Mouse (Mus musculus) liver, adult 2 months (tissue): ENCODE measurements at regions not wholly inside any gene's neighbourhood (a gene's known extent, or its start where the extent isn't known, plus 50 kb on each side); places are given as distances from the start of the nearest gene placed in this dataset.

Source experiments
- CTCF ChIP-seq: fragments of 200-500 bp; IDR thresholded peaks from 2 replicates; pipeline ENCODE4 v1.5.1; 2011; ENCODE audit warnings: low read depth, low read length, control low read depth
- POLR2A ChIP-seq: fragments of 200-500 bp; IDR thresholded peaks from 2 replicates; pipeline ENCODE4 v1.6.1; 2011; ENCODE audit warnings: low read length, control low read depth; ENCODE audit not compliant: insufficient read depth; ENCODE audit errors: extremely low read depth

- TF ChIP-seq CTCF (no peak), POLR2A (no peak)
Measured at GRCm38 (mm10) chr1:76535522-76535956, 979.3 kb downstream of the Epha4 start.
